Mouse (Mus musculus) erythroblast, embryonic 14.5 days (primary cell): ENCODE results near the gene Oip5.

ENCODE experiments used
- GATA1 ChIP-seq: IDR thresholded peaks from 2 replicates; pipeline ENCODE4 v1.6.1; 2012; ENCODE audit warnings: low read length, inconsistent platforms, mixed read lengths
- TAL1 ChIP-seq: IDR thresholded peaks from 3 replicates; pipeline ENCODE4 v1.6.1; 2012; ENCODE audit warnings: low read length, inconsistent platforms, mixed read lengths

GRCm38 (mm10) chr2:119593765-119594112 lies 24.5 kb downstream of the Oip5 start:
- TF ChIP-seq GATA1 (no peak), TAL1 (no peak)
